Mouse (Mus musculus) lung, embryonic 14.5 days (tissue): ENCODE data around the gene Sirt6. TPM values are rescaled to one million over a fixed set of nuclear protein-coding genes. Genes with fewer than 3 reads are reported as not detected.
A peak's percentile ranks its signal among the peaks of the same experiment; 100 is the strongest.

Source experiments
- ATAC-seq: fragments of 200-750 bp; cut with Nextera tagmentation; 2 replicates; pipeline ENCODE4 v1.8.0; 2017; ENCODE audit warnings: mild to moderate bottlenecking, moderate TSS enrichment, moderate library complexity; ENCODE audit not compliant: insufficient read depth
- DNase-seq: peaks from one replicate; pipeline ENCODE4 v3.0.0-alpha.2; 2015
- H3K27ac ChIP-seq: fragments of 300-500 bp; sonication (generic); 2 replicates; pipeline ENCODE4 v1.5.1; 2014; ENCODE audit warnings: low read depth, mild to moderate bottlenecking, moderate library complexity
- H3K27me3 ChIP-seq: fragments of 300-500 bp; sonication (generic); 2 replicates; pipeline ENCODE4 v1.6.1; 2014; ENCODE audit warnings: low read length, control low read depth; ENCODE audit not compliant: insufficient read depth
- H3K36me3 ChIP-seq: fragments of 300-500 bp; sonication (generic); 2 replicates; pipeline ENCODE4 v1.6.1; 2014; ENCODE audit warnings: control low read depth; ENCODE audit not compliant: insufficient read depth
- H3K4me1 ChIP-seq: fragments of 300-500 bp; sonication (generic); 2 replicates; pipeline ENCODE4 v1.6.1; 2014; ENCODE audit warnings: antibody characterized with exemption, control low read depth; ENCODE audit not compliant: insufficient read depth
- H3K4me2 ChIP-seq: fragments of 300-500 bp; sonication (generic); 2 replicates; pipeline ENCODE4 v1.6.1; 2014; ENCODE audit warnings: mild to moderate bottlenecking
- H3K4me3 ChIP-seq: fragments of 300-500 bp; sonication (generic); 2 replicates; pipeline ENCODE4 v1.5.1; 2014; ENCODE audit warnings: low read depth, low read length
- H3K9ac ChIP-seq: fragments of 300-500 bp; sonication (generic); 2 replicates; pipeline ENCODE4 v1.6.1; 2014
- H3K9me3 ChIP-seq: fragments of 300-500 bp; sonication (generic); 2 replicates; pipeline ENCODE4 v1.6.1; 2016; ENCODE audit warnings: low read depth, low read length, control low read depth
- CTCF ChIP-seq: IDR thresholded peaks from 2 replicates; pipeline ENCODE4 v1.5.1; 2016; ENCODE audit warnings: antibody characterized with exemption, low read depth
- WGBS: fragments of 180-500 bp; shearing (Covaris S2); extraction: QIAGEN DNeasy Blood & Tissue Kit; methylation state at CpG from one replicate; pipeline ENCODE4 v1.1.7; 2014; 5-methylcytosine and 5-hydroxymethylcytosine counted together
- polyA plus RNA-seq: library from polyadenylated mRNA; unstranded; fragments of >200 nt; fragmentation: Nextera tagmentation; extraction: Ambion mirVana; gene quantifications from 2 replicates; pipeline ENCODE4 v1.2.1, GENCODE M21; 2014

The Sirt6 gene
- polyA plus RNA-seq, 1 experiment from 2014 or later, result 39.3 TPM

GRCm38 (mm10) chr10:81605666-81605973 is 22.0 kb downstream of the Sirt6 start:
- Histone ChIP-seq H3K9ac (peak overlapping the region; percentile 49), H3K27ac (peak overlapping the region; percentile 90), H3K4me3 (peak overlapping the region; percentile 56), H3K4me1 (peaks cover 5% of the 10 kb centered on the region), H3K27me3 (no peaks in the 10 kb centered on the region), H3K36me3 (no peaks in the 10 kb centered on the region), H3K9me3 (no peaks in the 10 kb centered on the region), H3K4me2 (peak overlapping the region; percentile 89)
- peak; percentile 5; the same call in 1 of the 2 replicates for ATAC-seq
- TF ChIP-seq CTCF, result no peak
- WGBS, result 2% methylated on average over 14 of the region's 14 CpGs
- no peak for DNase-seq

DNA sequence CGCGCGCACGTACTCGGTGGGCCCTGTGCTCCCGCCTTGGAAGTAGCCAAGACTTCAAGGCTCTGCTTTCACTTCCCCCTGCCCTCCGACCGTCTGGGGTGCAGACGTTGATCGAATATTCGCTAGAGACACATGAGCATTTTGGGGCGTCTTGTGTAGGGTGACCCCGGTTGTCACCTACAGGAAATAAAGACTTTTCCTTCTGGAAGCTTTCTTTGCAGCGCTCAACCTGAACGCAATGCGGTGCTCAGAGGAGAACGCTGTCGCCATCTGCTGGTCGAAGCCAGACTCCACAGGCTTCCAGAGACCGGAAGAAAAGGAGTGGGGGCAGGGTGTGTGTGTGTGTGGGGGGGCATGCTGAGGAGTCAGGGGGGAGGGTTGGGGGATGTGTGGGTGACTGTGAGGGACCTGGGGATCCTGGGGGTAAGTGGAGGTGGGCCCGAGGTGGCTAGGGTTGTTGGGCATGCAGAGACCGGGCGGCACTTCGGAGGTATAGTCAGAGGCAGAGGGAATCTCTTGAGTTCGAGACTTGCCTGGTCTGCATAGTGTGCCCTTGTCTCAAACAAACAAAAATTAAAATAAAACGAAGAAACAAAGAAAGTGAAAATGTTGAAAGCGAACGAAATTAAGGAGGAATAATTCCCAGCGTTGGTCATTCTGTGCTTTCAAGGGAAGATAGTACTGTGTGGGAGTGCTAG is 22.5 kb downstream of the Sirt6 start:
- ATAC-seq, result peak; percentile 17
- Histone ChIP-seq H3K27ac (peak overlapping the region; percentile 90), H3K36me3 (no peaks in the 10 kb centered on the region), H3K4me2 (peak overlapping the region; percentile 89), H3K9me3 (no peaks in the 10 kb centered on the region), H3K4me1 (peaks cover 5% of the 10 kb centered on the region), H3K4me3 (peak overlapping the region; percentile 56), H3K9ac (peak overlapping the region; percentile 49), H3K27me3 (no peaks in the 10 kb centered on the region)
- peak; percentile 97 for DNase-seq
- peak; percentile 95 for TF ChIP-seq CTCF
- 19% methylated on average over 29 of the region's 29 CpGs for WGBS

GRCm38 (mm10) chr10:81604019-81604967 is 23.3 kb downstream of the Sirt6 start:
- Histone ChIP-seq H3K4me3 (peak overlapping the region; percentile 56; the same call in 1 of the 2 replicates), H3K9ac (peak overlapping the region; percentile 49; the same call in 1 of the 2 replicates)
- WGBS, result 73% methylated on average over 12 of the region's 12 CpGs

GRCm38 (mm10) chr10:81602741-81603151 is 24.9 kb downstream of the Sirt6 start:
- WGBS, result 10% methylated on average over 4 of the region's 4 CpGs
- DNase-seq, result peak; percentile 86
- H3K4me1 ChIP-seq, result peaks cover 7% of the 10 kb centered on the region
- no peaks in the 10 kb centered on the region for H3K36me3 ChIP-seq
- H3K4me3 ChIP-seq, result no peak overlapping the region
- H3K9me3 ChIP-seq, result no peaks in the 10 kb centered on the region
- peak; percentile 80 for TF ChIP-seq CTCF
- H3K27ac ChIP-seq, result no peak overlapping the region
- no peak overlapping the region for H3K9ac ChIP-seq
- no peak overlapping the region for H3K4me2 ChIP-seq
- H3K27me3 ChIP-seq, result no peaks in the 10 kb centered on the region
- no peak for ATAC-seq

More at GRCm38 (mm10) chr10:81604019-81604967, 23.3 kb downstream of the Sirt6 start:
- Histone ChIP-seq H3K4me1 (peaks cover 5% of the 10 kb centered on the region), H3K36me3 (no peaks in the 10 kb centered on the region), H3K27me3 (no peaks in the 10 kb centered on the region), H3K4me2 (peak overlapping the region; percentile 89), H3K27ac (no peak overlapping the region), H3K9me3 (no peaks in the 10 kb centered on the region)
- TF ChIP-seq CTCF, result no peak
- DNase-seq (no peak), ATAC-seq (0 out of 2 replicates have a peak, but pooled peaks have one; percentile 0)

- 16% methylated on average over 7 of the region's 7 CpGs for WGBS
- no peak for ATAC-seq
- Histone ChIP-seq H3K27me3 (no peaks in the 10 kb centered on the region), H3K9me3 (no peaks in the 10 kb centered on the region), H3K36me3 (no peaks in the 10 kb centered on the region), H3K4me1 (peaks cover 14% of the 10 kb centered on the region), H3K4me3 (peak overlapping the region; percentile 26; the same call in 1 of the 2 replicates), H3K27ac (peak overlapping the region; percentile 67), H3K4me2 (peak overlapping the region; percentile 65), H3K9ac (no peak overlapping the region)
- no peak for DNase-seq
- TF ChIP-seq CTCF, result no peak
Measured at GRCm38 (mm10) chr10:81601396-81601905, 26.1 kb downstream of the Sirt6 start.

DNA sequence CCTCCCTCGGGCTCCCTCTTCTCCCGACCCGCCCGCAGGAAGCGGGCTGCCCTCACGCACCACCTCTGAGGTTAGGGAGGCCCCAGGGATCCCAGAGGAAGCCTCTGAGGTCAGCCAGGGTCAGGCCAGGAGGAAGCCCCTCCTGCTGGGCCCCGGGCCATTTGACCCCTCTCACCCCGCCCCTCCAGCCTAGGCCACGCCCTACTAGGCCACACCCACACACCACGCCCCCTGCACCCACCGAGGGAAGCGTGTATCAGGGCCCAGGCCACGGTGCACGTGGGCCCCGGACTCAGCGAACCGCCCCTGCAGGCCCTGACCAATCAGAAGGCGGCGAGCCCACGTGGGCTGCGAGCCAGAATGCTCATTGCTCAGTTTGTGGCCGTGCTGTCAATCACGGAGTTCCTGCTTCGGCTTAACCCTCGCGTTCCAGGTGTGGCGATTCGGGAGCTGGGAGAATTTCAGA is 26.8 kb downstream of the Sirt6 start, which contains the start of gene Tle6:
Gene Tle6, minus strand, starts transcription at position 336 of the 466 bp plus-strand sequence.
- H3K4me2 ChIP-seq, result peak within 1 kb of the TSS; percentile 65
- peak within 1 kb of the TSS; percentile 29; the same call in 1 of the 2 replicates for H3K9ac ChIP-seq
- peaks cover 21% of the 10 kb centered on the region for H3K4me1 ChIP-seq
- no peaks in the 10 kb centered on the region; the same call in 1 of the 2 replicates for H3K27me3 ChIP-seq
- ATAC-seq (peak; percentile 81), DNase-seq (peak; percentile 99)
- H3K27ac ChIP-seq, result peak within 1 kb of the TSS; percentile 73
- under 1% methylated on average over 28 of the region's 28 CpGs for WGBS
- H3K36me3 ChIP-seq, result no peaks in the 10 kb centered on the region
- no peaks in the 10 kb centered on the region for H3K9me3 ChIP-seq
- H3K4me3 ChIP-seq, result peak within 1 kb of the TSS; percentile 26
- no peak for TF ChIP-seq CTCF
